Mouse (Mus musculus) myocyte (in vitro differentiated cells): Measurements from ENCODE around the gene Txn2. TPM values are rescaled to one million over a fixed set of nuclear protein-coding genes. Genes with fewer than 3 reads are reported as not detected.

Experiments used
- H3K27me3 ChIP-seq: one replicate; pipeline ENCODE4 v1.6.1; 2011; ENCODE audit not compliant: control insufficient read depth, insufficient read depth, insufficient read length
- H3K36me3 ChIP-seq: one replicate; pipeline ENCODE4 v1.6.1; 2011; ENCODE audit not compliant: control insufficient read depth, insufficient read depth
- H3K4me2 ChIP-seq: one replicate; pipeline ENCODE4 v1.6.1; 2011; ENCODE audit warnings: low read depth, control low read depth
- H3K4me3 ChIP-seq: one replicate; pipeline ENCODE4 v1.5.1; 2011; ENCODE audit warnings: mild to moderate bottlenecking, control low read depth, moderate library complexity
- H3K79me2 ChIP-seq: one replicate; pipeline ENCODE4 v1.6.1; 2011; ENCODE audit not compliant: control insufficient read depth, insufficient read depth
- H3ac ChIP-seq: one replicate; pipeline ENCODE4 v1.6.1; 2011; ENCODE audit not compliant: control insufficient read depth, insufficient read length
- CEBPB ChIP-seq: IDR thresholded peaks from 2 replicates; pipeline ENCODE4 v1.6.1; 2011; ENCODE audit warnings: mild to moderate bottlenecking, moderate library complexity; ENCODE audit not compliant: poor library complexity, insufficient read depth, severe bottlenecking
- E2F4 ChIP-seq: IDR thresholded peaks from one replicate; pipeline ENCODE4 v1.6.1; 2011; ENCODE audit warnings: mild to moderate bottlenecking, control low read depth, moderate library complexity; ENCODE audit not compliant: insufficient read depth
- MAX ChIP-seq: IDR thresholded peaks from one replicate; pipeline ENCODE4 v1.6.1; 2011; ENCODE audit warnings: low read depth, mild to moderate bottlenecking, control low read depth
- MYOD1 ChIP-seq, 3 experiments: IDR thresholded peaks; one replicate each; pipeline ENCODE4 v1.6.1; 2011; ENCODE audit warnings: control low read depth in 2 of 3, low read depth in 2 of 3, mild to moderate bottlenecking in 2 of 3, moderate library complexity in 1 of 3; ENCODE audit not compliant: insufficient read length in 2 of 3, control insufficient read depth in 1 of 3
- MYOG ChIP-seq, 3 experiments: IDR thresholded peaks; one replicate each; pipeline ENCODE4 v1.6.1; 2011; ENCODE audit warnings: control low read depth in 2 of 3, low read depth in 2 of 3, mild to moderate bottlenecking in 2 of 3; ENCODE audit not compliant: insufficient read length in 2 of 3, control insufficient read depth in 1 of 3, insufficient read depth in 1 of 3
- POLR2A ChIP-seq: IDR thresholded peaks from one replicate; pipeline ENCODE4 v1.6.1; 2011; ENCODE audit warnings: low read depth, mild to moderate bottlenecking, control low read depth, moderate library complexity; ENCODE audit not compliant: insufficient read length
- POLR2AphosphoS2 ChIP-seq: IDR thresholded peaks from one replicate; pipeline ENCODE4 v1.6.1; 2011; ENCODE audit warnings: low read depth, control low read depth; ENCODE audit not compliant: insufficient read length
- REST ChIP-seq: IDR thresholded peaks from one replicate; pipeline ENCODE4 v1.6.1; 2011; ENCODE audit warnings: mild to moderate bottlenecking, control low read depth, moderate library complexity; ENCODE audit not compliant: insufficient read depth, insufficient read length
- SRF ChIP-seq: IDR thresholded peaks from one replicate; pipeline ENCODE4 v1.6.1; 2011; ENCODE audit warnings: low read depth; ENCODE audit not compliant: control insufficient read depth, insufficient read length
- TCF12 ChIP-seq: IDR thresholded peaks from one replicate; pipeline ENCODE4 v1.6.1; 2011; ENCODE audit warnings: mild to moderate bottlenecking, control low read depth; ENCODE audit not compliant: poor library complexity, insufficient read depth, severe bottlenecking
- TCF3 ChIP-seq: IDR thresholded peaks from one replicate; pipeline ENCODE4 v1.6.1; 2011; ENCODE audit warnings: low read depth, control low read depth; ENCODE audit not compliant: insufficient read length
- USF1 ChIP-seq: IDR thresholded peaks from one replicate; pipeline ENCODE4 v1.6.1; 2011; ENCODE audit warnings: low read depth, mild to moderate bottlenecking, control low read depth, moderate library complexity
- polyA plus RNA-seq: library from polyadenylated mRNA; unstranded; fragments of >200 nt; fragmentation: generic; extraction: Trizol; gene quantifications from one replicate; pipeline ENCODE4 v1.2.1, GENCODE M21; 2012; ENCODE audit warnings: missing spikeins

The Txn2 gene
- polyA plus RNA-seq, 1 experiment, result 383 TPM

DNA sequence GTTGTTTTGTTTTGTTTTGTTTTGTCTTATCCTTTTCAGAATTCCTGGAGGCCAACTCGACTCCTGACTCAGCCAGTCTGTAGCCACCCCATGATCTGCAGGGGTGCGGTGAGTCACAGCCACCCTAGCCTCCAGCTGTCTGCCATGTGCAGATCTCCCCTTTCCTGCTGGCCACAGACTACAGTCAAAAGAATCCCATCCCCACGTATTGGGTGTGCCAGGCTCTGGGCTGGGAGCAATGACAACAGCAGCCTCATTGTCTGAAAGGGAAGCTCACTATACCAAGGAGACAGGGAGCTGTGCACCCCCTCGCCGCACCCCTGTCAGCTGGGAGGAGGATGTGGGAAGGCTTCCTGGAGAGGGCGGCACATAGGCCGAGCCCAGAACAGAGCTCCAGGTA lies 40.5 kb downstream of the Txn2 start:
- Histone ChIP-seq H3K4me2 (peak overlapping the region; percentile 75), H3K79me2 (no peaks in the 10 kb centered on the region), H3K27me3 (no peaks in the 10 kb centered on the region), H3K36me3 (no peaks in the 10 kb centered on the region), H3ac (no peak overlapping the region), H3K4me3 (no peak overlapping the region)
- TF ChIP-seq TCF3, result peak; percentile 93
- peak; percentile 98 for TF ChIP-seq TCF12
- peak; percentile 38; the same call in 1 of the 2 replicates for TF ChIP-seq CEBPB
- peak; percentile 94 to 98 (median 97) for TF ChIP-seq MYOG (IDR thresholded peaks at IDR 0.05; ENCODE audit: control insufficient read depth in 1 of 3, insufficient read depth in 1 of 3, insufficient read length in 2 of 3, low read depth in 2 of 3)
- TF ChIP-seq POLR2A, result peak; percentile 58
- TF ChIP-seq POLR2AphosphoS2, result no peak
- peak; percentile 22 for TF ChIP-seq USF1
- TF ChIP-seq SRF, result no peak
- peak; percentile 78 to 97 (median 97) for TF ChIP-seq MYOD1 (IDR thresholded peaks at IDR 0.05; ENCODE audit: control insufficient read depth in 1 of 3, insufficient read length in 2 of 3, low read depth in 2 of 3)
- TF ChIP-seq E2F4, result no peak
- TF ChIP-seq REST, result no peak
- peak; percentile 96 for TF ChIP-seq MAX

DNA sequence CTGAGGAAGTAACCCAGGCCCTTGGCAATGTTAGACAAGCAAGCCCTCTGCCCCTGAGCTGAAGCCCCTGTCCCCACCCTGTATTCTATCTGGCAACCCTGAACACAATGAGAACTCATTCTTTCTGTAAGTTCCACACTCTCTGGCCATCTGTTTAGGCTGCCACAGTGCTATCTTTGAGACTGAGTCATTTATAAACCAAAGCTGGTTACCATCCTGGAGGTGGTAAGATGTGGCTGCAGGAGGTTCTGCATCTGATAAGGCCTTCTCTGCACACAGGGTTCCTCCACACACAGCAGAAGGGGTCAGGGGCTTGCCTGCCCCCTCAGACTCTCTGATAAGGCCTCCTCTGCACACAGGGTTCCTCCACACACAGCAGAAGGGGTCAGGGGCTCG lies 41.7 kb downstream of the Txn2 start:
- H3K27me3 ChIP-seq, result no peaks in the 10 kb centered on the region
- no peaks in the 10 kb centered on the region for H3K79me2 ChIP-seq
- H3ac ChIP-seq, result no peak overlapping the region
- TF ChIP-seq TCF3 (no peak), CEBPB (no peak), POLR2AphosphoS2 (no peak), SRF (no peak), MYOG (IDR thresholded peaks at IDR 0.05; ENCODE audit: control insufficient read depth in 1 of 3, insufficient read depth in 1 of 3, insufficient read length in 2 of 3, low read depth in 2 of 3) (peak in 2 of 3 experiments; percentile 2 to 21), TCF12 (peak; percentile 54), E2F4 (no peak), REST (no peak), MYOD1 (IDR thresholded peaks at IDR 0.05; ENCODE audit: control insufficient read depth in 1 of 3, insufficient read length in 2 of 3, low read depth in 2 of 3) (peak in 2 of 3 experiments; percentile 28 to 69), MAX (no peak), POLR2A (no peak)
- H3K4me3 ChIP-seq, result no peak overlapping the region
- H3K4me2 ChIP-seq, result peak overlapping the region; percentile 75
- H3K36me3 ChIP-seq, result no peaks in the 10 kb centered on the region

- no peaks in the 10 kb centered on the region for H3K27me3 ChIP-seq
- H3ac ChIP-seq, result no peak overlapping the region
- no peaks in the 10 kb centered on the region for H3K36me3 ChIP-seq
- TF ChIP-seq USF1, result no peak
- TF ChIP-seq TCF12, result peak; percentile 69
- TF ChIP-seq MYOD1 (IDR thresholded peaks at IDR 0.05; ENCODE audit: control insufficient read depth in 1 of 3, insufficient read length in 2 of 3, low read depth in 2 of 3), result peak; percentile 35 to 76 (median 75)
- no peak for TF ChIP-seq POLR2AphosphoS2
- no peak for TF ChIP-seq CEBPB
- TF ChIP-seq E2F4, result no peak
- no peak for TF ChIP-seq TCF3
- TF ChIP-seq POLR2A, result peak; percentile 9
- no peak for TF ChIP-seq SRF
- TF ChIP-seq REST, result no peak
- peak; percentile 14 to 88 (median 59) for TF ChIP-seq MYOG (IDR thresholded peaks at IDR 0.05; ENCODE audit: control insufficient read depth in 1 of 3, insufficient read depth in 1 of 3, insufficient read length in 2 of 3, low read depth in 2 of 3)
- peak overlapping the region; percentile 75 for H3K4me2 ChIP-seq
- no peaks in the 10 kb centered on the region for H3K79me2 ChIP-seq
- H3K4me3 ChIP-seq, result no peak overlapping the region
Measured at GRCm38 (mm10) chr15:77886369-77887092, 42.3 kb downstream of the Txn2 start.

GRCm38 (mm10) chr15:77885945-77886344 lies 42.9 kb downstream of the Txn2 start:
- no peaks in the 10 kb centered on the region for H3K27me3 ChIP-seq
- H3K4me2 ChIP-seq, result peak overlapping the region; percentile 75
- no peaks in the 10 kb centered on the region for H3K36me3 ChIP-seq
- no peaks in the 10 kb centered on the region for H3K79me2 ChIP-seq
- H3ac ChIP-seq, result no peak overlapping the region
- TF ChIP-seq USF1, result no peak
- TF ChIP-seq MAX, result no peak
- no peak for TF ChIP-seq CEBPB
- TF ChIP-seq MYOG (IDR thresholded peaks at IDR 0.05; ENCODE audit: control insufficient read depth in 1 of 3, insufficient read depth in 1 of 3, insufficient read length in 2 of 3, low read depth in 2 of 3), result no peak
- no peak overlapping the region for H3K4me3 ChIP-seq

DNA sequence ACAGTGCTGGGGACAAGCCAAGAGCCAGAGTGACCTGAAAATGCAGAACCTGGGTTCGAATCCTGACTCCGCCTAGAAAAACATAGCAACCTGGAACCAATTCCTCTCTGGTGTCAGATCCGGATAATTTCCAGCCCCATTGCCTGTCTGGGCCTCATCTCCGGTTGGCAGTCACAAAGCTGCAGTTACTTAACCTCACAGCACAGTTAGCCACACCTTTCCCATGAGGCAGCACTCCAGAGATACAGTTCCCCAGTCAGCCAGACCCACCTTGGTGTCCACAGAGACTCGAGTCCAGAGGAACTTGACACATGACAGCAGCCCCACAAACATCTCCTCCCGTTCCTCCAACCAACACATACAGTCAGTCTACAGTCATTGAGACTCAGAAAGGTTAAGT lies 43.6 kb downstream of the Txn2 start:
- Histone ChIP-seq H3K79me2 (no peaks in the 10 kb centered on the region), H3K4me2 (peak overlapping the region; percentile 1), H3K36me3 (no peaks in the 10 kb centered on the region), H3K27me3 (no peaks in the 10 kb centered on the region), H3ac (no peak overlapping the region), H3K4me3 (no peak overlapping the region)
- TF ChIP-seq TCF3 (no peak), REST (no peak), POLR2AphosphoS2 (no peak), MAX (no peak), MYOD1 (IDR thresholded peaks at IDR 0.05; ENCODE audit: control insufficient read depth in 1 of 3, insufficient read length in 2 of 3, low read depth in 2 of 3) (no peak), MYOG (IDR thresholded peaks at IDR 0.05; ENCODE audit: control insufficient read depth in 1 of 3, insufficient read depth in 1 of 3, insufficient read length in 2 of 3, low read depth in 2 of 3) (no peak), E2F4 (no peak), CEBPB (no peak), POLR2A (no peak), SRF (no peak), TCF12 (no peak), USF1 (no peak)
